Mouse (Mus musculus) ES-Bruce4 (cell line): ENCODE measurements at regions not wholly inside any gene's neighbourhood (a gene's known extent, or its start where the extent isn't known, plus 50 kb on each side); places are given as distances from the start of the nearest gene placed in this dataset.

Experiments used
- CTCF ChIP-seq: IDR thresholded peaks from one replicate; pipeline ENCODE4 v1.8.1; 2011; ENCODE audit warnings: low read depth, low read length
- EP300 ChIP-seq: IDR thresholded peaks from 2 replicates; pipeline ENCODE4 v1.6.1; 2011; ENCODE audit warnings: low read depth, low read length; ENCODE audit not compliant: insufficient read depth
- POLR2A ChIP-seq: IDR thresholded peaks from one replicate; pipeline ENCODE4 v1.8.1; 2011; ENCODE audit warnings: low read length; ENCODE audit not compliant: insufficient read depth

DNA sequence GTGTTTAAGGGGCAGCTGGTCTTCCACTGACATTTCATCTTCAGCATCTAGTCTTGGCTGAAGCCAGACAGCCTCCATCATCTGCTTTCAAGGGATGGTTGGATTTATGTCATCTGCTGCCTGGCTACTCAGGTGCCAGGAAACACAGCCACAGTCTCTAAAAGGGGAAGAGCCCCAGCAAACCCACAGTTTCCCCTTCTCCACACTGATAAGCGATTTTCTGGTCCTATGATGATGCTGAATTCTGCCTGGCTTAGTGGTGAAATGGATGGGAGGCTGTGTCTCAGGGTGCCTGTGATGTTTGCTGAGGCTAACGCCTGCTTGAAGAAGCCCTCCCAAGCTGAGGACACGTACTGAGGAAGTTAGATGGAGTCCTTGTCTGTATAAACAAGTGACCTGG, 160.5 kb downstream of the Unc5cl start:
- no peak for TF ChIP-seq POLR2A
- no peak for TF ChIP-seq CTCF
- no peak for TF ChIP-seq EP300
